Mouse (Mus musculus) CH12.LX (cell line): Measurements from ENCODE around the gene Gm28434. TPM values are rescaled to one million over a fixed set of nuclear protein-coding genes. Genes with fewer than 3 reads are reported as not detected.

Experiments used
- DNase-seq: peaks from one replicate; pipeline ENCODE4 v3.0.0-alpha.2; 2013; ENCODE audit errors: extremely low read depth
- H3K27ac ChIP-seq: 2 replicates; pipeline ENCODE4 v1.5.1; 2012; ENCODE audit warnings: low read depth, mild to moderate bottlenecking, control low read depth, moderate library complexity; ENCODE audit not compliant: insufficient read depth
- H3K27me3 ChIP-seq: replicated peaks from 2 replicates; pipeline ENCODE3; 2012; ENCODE audit warnings: inconsistent platforms
- H3K36me3 ChIP-seq, 2 experiments: replicated peaks in 1 of 2; 2 replicates each; pipeline versions ENCODE3 to v1.6.1; 2012; ENCODE audit warnings: inconsistent platforms in 1 of 2, low read length in 1 of 2, mild to moderate bottlenecking in 1 of 2, mixed read lengths in 1 of 2, moderate library complexity in 1 of 2; ENCODE audit not compliant: control insufficient read depth in 1 of 2, insufficient read depth in 1 of 2
- H3K4me1 ChIP-seq, 2 experiments: 2 replicates each; pipeline ENCODE4 v1.6.1; 2012; ENCODE audit warnings: inconsistent platforms in 1 of 2, moderate library complexity in 1 of 2; ENCODE audit not compliant: insufficient read depth in 2 of 2, control insufficient read depth in 1 of 2
- H3K4me2 ChIP-seq: 2 replicates; pipeline ENCODE4 v1.6.1; 2012; ENCODE audit warnings: low read depth, mild to moderate bottlenecking, control low read depth; ENCODE audit not compliant: poor library complexity, insufficient read depth, severe bottlenecking
- H3K4me3 ChIP-seq, 3 experiments: fragments of 150-350 bp in 1 of 3; sonication (generic) in 1 of 3; replicated peaks in 1 of 3; 2 replicates each; pipeline versions ENCODE3 to v1.5.1; 2011 to 2012; ENCODE audit warnings: low read depth in 2 of 3, low read length in 2 of 3, mild to moderate bottlenecking in 2 of 3, moderate library complexity in 2 of 3, control low read depth in 1 of 3, improper control_type of control experiment in 1 of 3, inconsistent platforms in 1 of 3, mixed read lengths in 1 of 3; ENCODE audit not compliant: poor library complexity in 1 of 3
- H3K79me2 ChIP-seq: replicated peaks from 2 replicates; pipeline ENCODE4 v1.6.1; 2012; ENCODE audit warnings: mild to moderate bottlenecking, moderate library complexity; ENCODE audit not compliant: control insufficient read depth, poor library complexity, insufficient read depth, severe bottlenecking; ENCODE audit errors: extremely low read depth
- H3K9ac ChIP-seq: 2 replicates; pipeline ENCODE4 v1.6.1; 2012; ENCODE audit warnings: low read depth, mild to moderate bottlenecking, control low read depth, moderate library complexity; ENCODE audit not compliant: insufficient read depth
- H3K9me3 ChIP-seq: replicated peaks from 2 replicates; pipeline ENCODE3; 2012; ENCODE audit warnings: low read length, inconsistent platforms, mixed read lengths
- BHLHE40 ChIP-seq: IDR thresholded peaks from 2 replicates; pipeline ENCODE4 v1.6.1; 2011; ENCODE audit warnings: mild to moderate bottlenecking, low read depth, low read length, improper control_type of control experiment
- E2F4 ChIP-seq: IDR thresholded peaks from 2 replicates; pipeline ENCODE4 v1.6.1; 2011; ENCODE audit warnings: low read depth, low read length, improper control_type of control experiment; ENCODE audit not compliant: insufficient replicate concordance
- ELF1 ChIP-seq: IDR thresholded peaks from 2 replicates; pipeline ENCODE4 v1.6.1; 2014; ENCODE audit warnings: low read depth, mild to moderate bottlenecking, inconsistent platforms, low read length, improper control_type of control experiment
- ETS1 ChIP-seq: conservative IDR thresholded peaks from 2 replicates; pipeline ENCODE4 v1.6.1; 2012; ENCODE audit warnings: low read depth, mild to moderate bottlenecking, inconsistent platforms, low read length, improper control_type of control experiment, moderate library complexity
- GABPA ChIP-seq: IDR thresholded peaks from 2 replicates; pipeline ENCODE4 v1.6.1; 2012; ENCODE audit warnings: low read depth, low read length, improper control_type of control experiment, inconsistent platforms; ENCODE audit not compliant: insufficient replicate concordance
- HCFC1 ChIP-seq: IDR thresholded peaks from 2 replicates; pipeline ENCODE4 v1.6.1; 2012; ENCODE audit warnings: low read depth, mild to moderate bottlenecking, inconsistent platforms, low read length, improper control_type of control experiment
- IRF4 ChIP-seq: IDR thresholded peaks from 2 replicates; pipeline ENCODE4 v1.6.1; 2014; ENCODE audit warnings: low read depth, mild to moderate bottlenecking, inconsistent platforms, low read length, improper control_type of control experiment
- JUND ChIP-seq: conservative IDR thresholded peaks from 2 replicates; pipeline ENCODE4 v1.6.1; 2011; ENCODE audit warnings: low read depth, low read length, improper control_type of control experiment
- MAFK ChIP-seq: IDR thresholded peaks from 2 replicates; pipeline ENCODE4 v1.6.1; 2011; ENCODE audit warnings: low read length, improper control_type of control experiment; ENCODE audit not compliant: insufficient replicate concordance
- MAZ ChIP-seq: IDR thresholded peaks from 2 replicates; pipeline ENCODE4 v1.6.1; 2012; ENCODE audit warnings: low read depth, mild to moderate bottlenecking, inconsistent platforms, low read length, improper control_type of control experiment, moderate library complexity
- MXI1 ChIP-seq: IDR thresholded peaks from 2 replicates; pipeline ENCODE4 v1.6.1; 2011; ENCODE audit warnings: mild to moderate bottlenecking, low read depth, low read length, improper control_type of control experiment
- MYC ChIP-seq: IDR thresholded peaks from 2 replicates; pipeline ENCODE4 v1.6.1; 2011; ENCODE audit warnings: low read depth, mild to moderate bottlenecking, improper control_type of control experiment, low read length
- NELFE ChIP-seq: IDR thresholded peaks from 2 replicates; pipeline ENCODE4 v1.6.1; 2011; ENCODE audit warnings: low read depth, low read length, improper control_type of control experiment
- NRF1 ChIP-seq: IDR thresholded peaks from 2 replicates; pipeline ENCODE4 v1.6.1; 2014; ENCODE audit warnings: low read depth, mild to moderate bottlenecking, inconsistent platforms, low read length, improper control_type of control experiment, moderate library complexity
- POLR2A ChIP-seq: IDR thresholded peaks from 2 replicates; pipeline ENCODE4 v1.6.1; 2011; ENCODE audit warnings: low read depth, mild to moderate bottlenecking, improper control_type of control experiment, low read length
- RAD21 ChIP-seq: IDR thresholded peaks from 2 replicates; pipeline ENCODE4 v1.6.1; 2011; ENCODE audit warnings: low read depth, mild to moderate bottlenecking, low read length, improper control_type of control experiment, moderate library complexity
- SIN3A ChIP-seq: IDR thresholded peaks from 2 replicates; pipeline ENCODE4 v1.6.1; 2012; ENCODE audit warnings: low read length, improper control_type of control experiment, inconsistent platforms
- SMC3 ChIP-seq: IDR thresholded peaks from 2 replicates; pipeline ENCODE4 v1.6.1; 2011; ENCODE audit warnings: low read depth, low read length, improper control_type of control experiment
- TBP ChIP-seq: conservative IDR thresholded peaks from 2 replicates; pipeline ENCODE4 v1.6.1; 2011; ENCODE audit warnings: low read depth, low read length, improper control_type of control experiment
- UBTF ChIP-seq: IDR thresholded peaks from 2 replicates; pipeline ENCODE4 v1.6.1; 2012; ENCODE audit warnings: low read depth, mild to moderate bottlenecking, inconsistent platforms, low read length, improper control_type of control experiment, moderate library complexity
- USF2 ChIP-seq: conservative IDR thresholded peaks from 2 replicates; pipeline ENCODE4 v1.6.1; 2011; ENCODE audit warnings: low read depth, low read length, improper control_type of control experiment
- ZC3H11A ChIP-seq: IDR thresholded peaks from 2 replicates; pipeline ENCODE4 v1.6.1; 2012; ENCODE audit warnings: low read depth, mild to moderate bottlenecking, inconsistent platforms, low read length, improper control_type of control experiment
- ZNF384 ChIP-seq: IDR thresholded peaks from 2 replicates; pipeline ENCODE4 v1.6.1; 2012; ENCODE audit warnings: low read depth, low read length, improper control_type of control experiment, inconsistent platforms
- dilution Hi-C: fragments of 300-500 bp; cut with MboI; formaldehyde crosslinking; loops from 2 replicates; pipeline ENCODE4 v1.14.3; 2020; ENCODE audit warnings: low sequenced_read_pairs; ENCODE audit not compliant: extremely low pct_unique_long_range_greater_than_20kb, extremely low pct_ligation_motif_present
- in situ Hi-C: fragments of 300-500 bp; cut with MboI; formaldehyde crosslinking; loops from 3 replicates; pipeline ENCODE4 v1.14.3; 2019; ENCODE audit warnings: low sequenced_read_pairs, low pct_ligation_motif_present, low pct_unique_long_range_greater_than_20kb, mixed read lengths
- polyA plus RNA-seq: library from polyadenylated mRNA; unstranded; fragments of >175 nt; gene quantifications from 2 replicates; pipeline ENCODE4 v1.2.1, GENCODE M21; 2012; ENCODE audit warnings: low read depth; ENCODE audit not compliant: insufficient read length
- total RNA-seq, 2 experiments: library from RNA; depleted of rRNA; stranded (reverse); fragments of 300-350 nt in 1 of 2; fragments of >200 nt in 1 of 2; gene quantifications; 2 replicates each; pipeline ENCODE4 v1.2.3; 2012 to 2014

Gene Gm28434
- total and polyA plus RNA-seq, 3 experiments: not detected

- TF ChIP-seq SMC3 (no peak), IRF4 (peak; percentile 90), ZC3H11A (no peak), MYC (no peak), MAFK (peak; percentile 83), JUND (peak; percentile 79; the same call in 1 of the 2 replicates), GABPA (no peak), SIN3A (peak; percentile 45; the same call in 1 of the 2 replicates), RAD21 (no peak), BHLHE40 (peak; percentile 93)
These were observed 43.9 kb upstream of the Gm28434 start, which contains the start of gene Csn3 (continued) for GRCm38 (mm10) chr5:87925372-87925771.

GRCm38 (mm10) chr5:87931603-87932002 lies 37.7 kb upstream of the Gm28434 start:
- Histone ChIP-seq H3K27me3 (no peaks in the 10 kb centered on the region), H3K9ac (no peak overlapping the region), H3K36me3 (peaks cover 6 to 10% of the 10 kb centered on the region in 2 experiments), H3K79me2 (0 out of 2 replicates have a peak, but pooled peaks cover 3% of the 10 kb centered on the region), H3K4me2 (no peak overlapping the region), H3K4me1 (0 out of 4 replicates have a peak, but pooled peaks cover 0 to 3% of the 10 kb centered on the region in 2 experiments), H3K4me3 (no peak overlapping the region), H3K27ac (no peak overlapping the region), H3K9me3 (no peaks in the 10 kb centered on the region)
- DNase-seq: no peak
- dilution Hi-C loops: no loop called here
- in situ Hi-C loops: no loop called here
- TF ChIP-seq ZNF384: no peak
- no peak for TF ChIP-seq ETS1
- no peak for TF ChIP-seq ELF1
- no peak for TF ChIP-seq POLR2A
- TF ChIP-seq UBTF: no peak
- no peak for TF ChIP-seq TBP
- no peak for TF ChIP-seq MAZ
- no peak for TF ChIP-seq USF2
- no peak for TF ChIP-seq GABPA
- no peak for TF ChIP-seq HCFC1
- TF ChIP-seq NRF1: no peak
- no peak for TF ChIP-seq MXI1
- no peak for TF ChIP-seq E2F4
- TF ChIP-seq NELFE: no peak
